Comparison of ENCODE assay signal across 24 mouse cellular contexts in the genomic region with DNA sequence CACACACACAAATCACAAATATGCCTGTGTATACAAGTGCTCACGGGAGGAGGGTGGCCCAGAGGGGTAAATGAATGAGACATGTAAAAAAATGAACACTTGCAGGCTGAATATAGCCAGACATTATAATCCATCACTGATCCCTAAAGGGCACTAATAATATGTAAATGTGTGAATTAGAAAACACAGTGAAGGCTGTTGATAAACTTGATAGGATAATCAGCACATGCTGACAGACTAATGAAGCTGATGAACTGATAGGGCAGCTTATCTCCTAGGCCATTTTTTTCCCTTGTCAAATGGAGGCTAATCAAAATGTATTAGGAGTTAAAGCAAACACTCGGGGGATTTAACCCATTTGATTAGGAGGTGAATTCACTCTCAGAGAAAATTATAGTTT.
DNase-seq lines count a peak whose midpoint lies in the region; ATAC-seq and TF ChIP-seq lines count a peak whose summit lies in the region.
"Had no signal": no experiment of that assay in that cellular context is flagged by ENCODE, and none has a peak within 500 bp of the region (broad histone marks: within the 10 kb centered on the region; RNA-seq: fewer than 3 reads in every experiment).

No protein-coding gene starts in this region.

- no peak overlapping the region for H3K27ac ChIP-seq in hindbrain, embryonic 11.5 days (ENCODE audit: low read depth, low read length)
- no peak overlapping the region for H3K27ac ChIP-seq in hindbrain, postnatal 0 days
- H3K27ac ChIP-seq in forebrain, embryonic 16.5 days (ENCODE audit: low read length) = no peak overlapping the region
- no peak overlapping the region for H3K27ac ChIP-seq in midbrain, embryonic 15.5 days
- H3K27ac ChIP-seq: left cerebral cortex, adult 2 months; limb, embryonic 10.5 days; stomach, embryonic 15.5 days had no signal

- H3K4me1 ChIP-seq in hindbrain, embryonic 11.5 days (replicated peaks; ENCODE audit: control insufficient read depth, insufficient read depth, low read length) = no peaks in the 10 kb centered on the region
- no peaks in the 10 kb centered on the region for H3K4me1 ChIP-seq in hindbrain, postnatal 0 days (ENCODE audit: insufficient read depth, low read length)
- H3K4me1 ChIP-seq in G1E (ENCODE audit: insufficient read depth, low read depth, low read length) = 0 out of 2 replicates have a peak, but pooled peaks cover 3% of the 10 kb centered on the region
- H3K4me1 ChIP-seq in forebrain, embryonic 16.5 days (replicated peaks; ENCODE audit: control insufficient read depth, insufficient read depth, low read length) = no peaks in the 10 kb centered on the region
- H3K4me1 ChIP-seq in midbrain, embryonic 15.5 days = peaks cover 7% of the 10 kb centered on the region; the same call in 1 of the 2 replicates
- H3K4me1 ChIP-seq: heart, embryonic 12.5 days; stomach, embryonic 15.5 days had no signal

- peak; percentile 81 for ATAC-seq in hindbrain, embryonic 11.5 days (ENCODE audit: low FRiP score)
- ATAC-seq in hindbrain, postnatal 0 days = no peak
- peak; percentile 57 for ATAC-seq in G1E (ENCODE audit: extremely low read depth, insufficient number of reproducible peaks, low FRiP score, poor library complexity, severe bottlenecking)
- peak; percentile 80 for ATAC-seq in forebrain, embryonic 16.5 days
- ATAC-seq in midbrain, embryonic 15.5 days (replicated peaks) = peak; percentile 77
- no peak for ATAC-seq in megakaryocyte, adult 5-6 weeks (ENCODE audit: poor library complexity, severe bottlenecking)
- ATAC-seq: liver, postnatal 0 days had no signal

- no peaks in the 10 kb centered on the region for H3K27me3 ChIP-seq in hindbrain, embryonic 11.5 days (ENCODE audit: control insufficient read depth, insufficient read depth, low read length)
- no peaks in the 10 kb centered on the region for H3K27me3 ChIP-seq in hindbrain, postnatal 0 days (ENCODE audit: insufficient read depth, low read length)
- H3K27me3 ChIP-seq in G1E (ENCODE audit: insufficient read depth, low read length) = no peaks in the 10 kb centered on the region
- no peaks in the 10 kb centered on the region for H3K27me3 ChIP-seq in forebrain, embryonic 16.5 days (replicated peaks; ENCODE audit: control insufficient read depth, insufficient read depth, low read length)
- H3K27me3 ChIP-seq in midbrain, embryonic 15.5 days (replicated peaks) = no peaks in the 10 kb centered on the region
- H3K27me3 ChIP-seq: heart, embryonic 12.5 days; stomach, embryonic 15.5 days had no signal

- H3K4me2 ChIP-seq in hindbrain, embryonic 11.5 days (replicated peaks; ENCODE audit: low read depth, low read length) = no peak overlapping the region
- H3K4me2 ChIP-seq in hindbrain, postnatal 0 days (ENCODE audit: low read depth, low read length) = no peak overlapping the region
- H3K4me2 ChIP-seq in forebrain, embryonic 16.5 days (ENCODE audit: low read length) = no peak overlapping the region
- no peak overlapping the region for H3K4me2 ChIP-seq in midbrain, embryonic 15.5 days
- H3K4me2 ChIP-seq: heart, embryonic 12.5 days; stomach, embryonic 15.5 days had no signal

- TF ChIP-seq CTCF in hindbrain, postnatal 0 days (IDR thresholded peaks at IDR 0.05; ENCODE audit: low read depth) = no peak
- TF ChIP-seq CTCF in G1E (IDR thresholded peaks at IDR 0.05; ENCODE audit: low read depth, low read length) = no peak

- no peaks in the 10 kb centered on the region for H3K9me3 ChIP-seq in hindbrain, embryonic 11.5 days (ENCODE audit: control insufficient read depth, low read length)
- H3K9me3 ChIP-seq in hindbrain, postnatal 0 days (ENCODE audit: low read length) = no peaks in the 10 kb centered on the region
- H3K9me3 ChIP-seq in G1E (replicated peaks) = no peaks in the 10 kb centered on the region
- no peaks in the 10 kb centered on the region for H3K9me3 ChIP-seq in forebrain, embryonic 16.5 days (ENCODE audit: control insufficient read depth, low read length)
- H3K9me3 ChIP-seq in midbrain, embryonic 15.5 days = no peaks in the 10 kb centered on the region
- H3K9me3 ChIP-seq: limb, embryonic 10.5 days; stomach, embryonic 15.5 days had no signal

- 62% methylated on average over 2 of the region's 2 CpGs for WGBS in hindbrain, embryonic 11.5 days
- 48% methylated on average over 2 of the region's 2 CpGs for WGBS in hindbrain, postnatal 0 days
- 30% methylated on average over 2 of the region's 2 CpGs for WGBS in forebrain, embryonic 16.5 days
- 25% methylated on average over 2 of the region's 2 CpGs for WGBS in midbrain, embryonic 15.5 days

- no peak overlapping the region for H3K4me3 ChIP-seq in hindbrain, embryonic 11.5 days (ENCODE audit: low read depth, low read length)
- no peak overlapping the region for H3K4me3 ChIP-seq in hindbrain, postnatal 0 days (ENCODE audit: low read length)
- H3K4me3 ChIP-seq in G1E (ENCODE audit: low read depth, low read length) = no peak overlapping the region
- H3K4me3 ChIP-seq in forebrain, embryonic 16.5 days (replicated peaks; ENCODE audit: low read length) = no peak overlapping the region
- no peak overlapping the region for H3K4me3 ChIP-seq in midbrain, embryonic 15.5 days
- H3K4me3 ChIP-seq: heart, embryonic 12.5 days; left cerebral cortex, adult 2 months; limb, embryonic 10.5 days; stomach, embryonic 15.5 days had no signal

- peak; percentile 25 for DNase-seq in hindbrain, embryonic 11.5 days (ENCODE audit: low spot score)
- DNase-seq in hindbrain, postnatal 0 days (ENCODE audit: low spot score) = no peak
- DNase-seq in G1E (ENCODE audit: low spot score) = no peak
- no peak for DNase-seq in T-cell, adult 2 months (ENCODE audit: low spot score)
- DNase-seq: adrenal gland, adult 2 months; B cell, adult 2 months; cerebellum, adult 8-10 months; gastrocnemius, postnatal 10 days; heart, adult 11 months; heart, postnatal 14 days; kidney, adult 9 months; kidney, postnatal 36 days; layer of hippocampus, adult 9-11 months; liver, postnatal 0 days; lung, postnatal 10 days; right cerebral cortex, postnatal 25 days; thymus, adult 18-20 months had no signal

- H3K36me3 ChIP-seq in hindbrain, embryonic 11.5 days (ENCODE audit: control insufficient read depth, insufficient read depth, low read length) = 0 out of 2 replicates have a peak, but pooled peaks cover 4% of the 10 kb centered on the region
- peaks cover 5% of the 10 kb centered on the region; the same call in 1 of the 2 replicates for H3K36me3 ChIP-seq in hindbrain, postnatal 0 days (ENCODE audit: insufficient read depth, low read length)
- H3K36me3 ChIP-seq in G1E (replicated peaks) = peaks cover 5% of the 10 kb centered on the region
- H3K36me3 ChIP-seq in forebrain, embryonic 16.5 days (ENCODE audit: control insufficient read depth, insufficient read depth) = no peaks in the 10 kb centered on the region; the same call in 1 of the 2 replicates
- no peaks in the 10 kb centered on the region; the same call in 1 of the 2 replicates for H3K36me3 ChIP-seq in midbrain, embryonic 15.5 days (replicated peaks)

- H3K9ac ChIP-seq in hindbrain, embryonic 11.5 days (ENCODE audit: low read depth, low read length) = no peak overlapping the region
- H3K9ac ChIP-seq in hindbrain, postnatal 0 days (replicated peaks; ENCODE audit: low read length) = no peak overlapping the region
- H3K9ac ChIP-seq in forebrain, embryonic 16.5 days (replicated peaks; ENCODE audit: low read depth, low read length) = no peak overlapping the region
- H3K9ac ChIP-seq in midbrain, embryonic 15.5 days = no peak overlapping the region
- H3K9ac ChIP-seq: heart, embryonic 12.5 days; liver, postnatal 0 days; stomach, embryonic 15.5 days had no signal

Comparison
In these comparisons a context has a peak if more than half of its experiments do, and no peak if none do; other contexts are left out.
1. ATAC-seq: peak in hindbrain, embryonic 11.5 days (single experiment), G1E (single experiment), forebrain, embryonic 16.5 days (single experiment) and midbrain, embryonic 15.5 days (single experiment); none in hindbrain, postnatal 0 days (single experiment) and megakaryocyte, adult 5-6 weeks (single experiment).